Mouse (Mus musculus): ENCODE results near the gene Afg1l. TPM values are rescaled to one million over a fixed set of nuclear protein-coding genes. Genes with fewer than 3 reads are reported as not detected.

Gene Afg1l
- polyA plus RNA-seq, 1 experiment from 2014 or later: 8.3 TPM

GRCm38 (mm10) chr10:42291360-42291759, 187.0 kb downstream of the Afg1l start:
- Histone ChIP-seq H3K4me3 (ENCODE audit: low read depth, low read length) (no peak overlapping the region), H3K27me3 (replicated peaks; ENCODE audit: control insufficient read depth, insufficient read depth, low read length) (no peaks in the 10 kb centered on the region), H3K4me1 (replicated peaks; ENCODE audit: control insufficient read depth, insufficient read depth, low read length) (no peaks in the 10 kb centered on the region), H3K9ac (ENCODE audit: low read length) (no peak overlapping the region), H3K9me3 (ENCODE audit: control insufficient read depth, low read length) (no peaks in the 10 kb centered on the region), H3K27ac (ENCODE audit: low read depth) (no peak overlapping the region), H3K36me3 (ENCODE audit: control insufficient read depth, insufficient read depth, low read length) (no peaks in the 10 kb centered on the region), H3K4me2 (ENCODE audit: low read length) (no peak overlapping the region)
- DNase-seq (ENCODE audit: low spot score): peak; percentile 72
- no peak for ATAC-seq (replicated peaks; ENCODE audit: low FRiP score, low TSS enrichment, low read depth)
- 54% methylated on average over 5 of the region's 5 CpGs for WGBS

- H3K9me3 ChIP-seq (ENCODE audit: control insufficient read depth, low read length): 0 out of 2 replicates have a peak, but pooled peaks cover 2% of the 10 kb centered on the region
- no peak overlapping the region for H3K4me2 ChIP-seq (ENCODE audit: low read length)
- H3K36me3 ChIP-seq (ENCODE audit: control insufficient read depth, insufficient read depth, low read length): no peaks in the 10 kb centered on the region
- H3K27me3 ChIP-seq (replicated peaks; ENCODE audit: control insufficient read depth, insufficient read depth, low read length): no peaks in the 10 kb centered on the region
- DNase-seq (ENCODE audit: low spot score): no peak
- H3K27ac ChIP-seq (ENCODE audit: low read depth): no peak overlapping the region
- 57% methylated on average over 1 of the region's 1 CpGs for WGBS
- ATAC-seq (replicated peaks; ENCODE audit: low FRiP score, low TSS enrichment, low read depth): no peak
- H3K4me1 ChIP-seq (replicated peaks; ENCODE audit: control insufficient read depth, insufficient read depth, low read length): no peaks in the 10 kb centered on the region
- H3K9ac ChIP-seq (ENCODE audit: low read length): no peak overlapping the region
- no peak overlapping the region for H3K4me3 ChIP-seq (ENCODE audit: low read depth, low read length)
These were observed 190.7 kb downstream of the Afg1l start for GRCm38 (mm10) chr10:42287666-42288065.

GRCm38 (mm10) chr10:42278307-42278850, 200.0 kb downstream of the Afg1l start:
- no peaks in the 10 kb centered on the region for H3K36me3 ChIP-seq (ENCODE audit: control insufficient read depth, insufficient read depth, low read length)
- DNase-seq (ENCODE audit: low spot score): no peak
- peak; percentile 6; the same call in 1 of the 2 replicates for ATAC-seq (replicated peaks; ENCODE audit: low FRiP score, low TSS enrichment, low read depth)
- peak overlapping the region; percentile 96 for H3K4me2 ChIP-seq (ENCODE audit: low read length)
- H3K27me3 ChIP-seq (replicated peaks; ENCODE audit: control insufficient read depth, insufficient read depth, low read length): no peaks in the 10 kb centered on the region
- peak overlapping the region; percentile 93 for H3K4me3 ChIP-seq (ENCODE audit: low read depth, low read length)
- H3K27ac ChIP-seq (ENCODE audit: low read depth): peak overlapping the region; percentile 99
- H3K4me1 ChIP-seq (replicated peaks; ENCODE audit: control insufficient read depth, insufficient read depth, low read length): peaks cover 17% of the 10 kb centered on the region
- WGBS: under 1% methylated on average over 38 of the region's 38 CpGs
- no peaks in the 10 kb centered on the region for H3K9me3 ChIP-seq (ENCODE audit: control insufficient read depth, low read length)
- H3K9ac ChIP-seq (ENCODE audit: low read length): peak overlapping the region; percentile 84

- Histone ChIP-seq H3K36me3 (ENCODE audit: control insufficient read depth, insufficient read depth, low read length) (no peaks in the 10 kb centered on the region), H3K27me3 (replicated peaks; ENCODE audit: control insufficient read depth, insufficient read depth, low read length) (no peaks in the 10 kb centered on the region), H3K4me1 (replicated peaks; ENCODE audit: control insufficient read depth, insufficient read depth, low read length) (peaks cover 18% of the 10 kb centered on the region), H3K9ac (ENCODE audit: low read length) (peak overlapping the region; percentile 84), H3K9me3 (ENCODE audit: control insufficient read depth, low read length) (no peaks in the 10 kb centered on the region), H3K4me3 (ENCODE audit: low read depth, low read length) (peak overlapping the region; percentile 93), H3K27ac (ENCODE audit: low read depth) (peak overlapping the region; percentile 99), H3K4me2 (ENCODE audit: low read length) (peak overlapping the region; percentile 96)
- WGBS: under 1% methylated on average over 72 of the region's 78 CpGs
- DNase-seq (ENCODE audit: low spot score) (peak; percentile 97), ATAC-seq (replicated peaks; ENCODE audit: low FRiP score, low TSS enrichment, low read depth) (peak; percentile 91)
These were observed 200.7 kb downstream of the Afg1l start for GRCm38 (mm10) chr10:42277476-42278306.

- H3K27ac ChIP-seq (ENCODE audit: low read depth): peak within 1 kb of the TSS; percentile 99
- under 1% methylated on average over 73 of the region's 88 CpGs for WGBS
- peak within 1 kb of the TSS; percentile 93 for H3K4me3 ChIP-seq (ENCODE audit: low read depth, low read length)
- H3K36me3 ChIP-seq (ENCODE audit: control insufficient read depth, insufficient read depth, low read length): 0 out of 2 replicates have a peak, but pooled peaks cover 6% of the 10 kb centered on the region
- ATAC-seq (replicated peaks; ENCODE audit: low FRiP score, low TSS enrichment, low read depth): peak; percentile 76
- peak within 1 kb of the TSS; percentile 96 for H3K4me2 ChIP-seq (ENCODE audit: low read length)
- no peaks in the 10 kb centered on the region for H3K9me3 ChIP-seq (ENCODE audit: control insufficient read depth, low read length)
- no peaks in the 10 kb centered on the region for H3K27me3 ChIP-seq (replicated peaks; ENCODE audit: control insufficient read depth, insufficient read depth, low read length)
- peaks cover 26% of the 10 kb centered on the region for H3K4me1 ChIP-seq (replicated peaks; ENCODE audit: control insufficient read depth, insufficient read depth, low read length)
- H3K9ac ChIP-seq (ENCODE audit: low read length): peak within 1 kb of the TSS; percentile 84
- no peak for DNase-seq (ENCODE audit: low spot score)
These were observed 201.6 kb downstream of the Afg1l start, which contains the start of gene Foxo3 for GRCm38 (mm10) chr10:42276507-42277345. Foxo3 (minus strand) TSS chr10:42276755.

GRCm38 (mm10) chr10:42275871-42276501, 202.4 kb downstream of the Afg1l start:
- peak; percentile 2; the same call in 1 of the 2 replicates for ATAC-seq (replicated peaks; ENCODE audit: low FRiP score, low TSS enrichment, low read depth)
- Histone ChIP-seq H3K27ac (ENCODE audit: low read depth) (peak overlapping the region; percentile 99), H3K4me1 (replicated peaks; ENCODE audit: control insufficient read depth, insufficient read depth, low read length) (peaks cover 33% of the 10 kb centered on the region), H3K4me2 (ENCODE audit: low read length) (peak overlapping the region; percentile 96), H3K4me3 (ENCODE audit: low read depth, low read length) (peak overlapping the region; percentile 93), H3K27me3 (replicated peaks; ENCODE audit: control insufficient read depth, insufficient read depth, low read length) (no peaks in the 10 kb centered on the region), H3K9ac (ENCODE audit: low read length) (peak overlapping the region; percentile 84), H3K36me3 (ENCODE audit: control insufficient read depth, insufficient read depth, low read length) (peaks cover 9% of the 10 kb centered on the region; the same call in 1 of the 2 replicates), H3K9me3 (ENCODE audit: control insufficient read depth, low read length) (no peaks in the 10 kb centered on the region)
- under 1% methylated on average over 33 of the region's 40 CpGs for WGBS
- DNase-seq (ENCODE audit: low spot score): peak; percentile 92

GRCm38 (mm10) chr10:42275401-42275870, 202.9 kb downstream of the Afg1l start:
- Histone ChIP-seq H3K4me2 (ENCODE audit: low read length) (peak overlapping the region; percentile 96), H3K9me3 (ENCODE audit: control insufficient read depth, low read length) (no peaks in the 10 kb centered on the region), H3K9ac (ENCODE audit: low read length) (peak overlapping the region; percentile 84), H3K27me3 (replicated peaks; ENCODE audit: control insufficient read depth, insufficient read depth, low read length) (no peaks in the 10 kb centered on the region), H3K4me1 (replicated peaks; ENCODE audit: control insufficient read depth, insufficient read depth, low read length) (peaks cover 34% of the 10 kb centered on the region), H3K27ac (ENCODE audit: low read depth) (peak overlapping the region; percentile 99), H3K4me3 (ENCODE audit: low read depth, low read length) (peak overlapping the region; percentile 93), H3K36me3 (ENCODE audit: control insufficient read depth, insufficient read depth, low read length) (peaks cover 9% of the 10 kb centered on the region; the same call in 1 of the 2 replicates)
- peak; percentile 88 for DNase-seq (ENCODE audit: low spot score)
- no peak for ATAC-seq (replicated peaks; ENCODE audit: low FRiP score, low TSS enrichment, low read depth)
- under 1% methylated on average over 45 of the region's 54 CpGs for WGBS

All from intestine, embryonic 14.5 days (tissue).